Mouse (Mus musculus): Measurements from ENCODE around the gene Rtn1. TPM values are rescaled to one million over a fixed set of nuclear protein-coding genes. Genes with fewer than 3 reads are reported as not detected.

The Rtn1 gene
- total and polyA plus RNA-seq, 2 experiments, result 0.46 to 0.76 TPM

- TF ChIP-seq POLR2A (IDR thresholded peaks at IDR 0.05; ENCODE audit: extremely low read depth, insufficient read depth, low read length), result no peak
- TF ChIP-seq CTCF (IDR thresholded peaks at IDR 0.05; ENCODE audit: low read depth, low read length), result no peak
- Histone ChIP-seq H3K9ac (ENCODE audit: low read depth, low read length) (no peak overlapping the region), H3K36me3 (ENCODE audit: control insufficient read depth, insufficient read depth, low read length) (no peaks in the 10 kb centered on the region), H3K27me3 (ENCODE audit: control insufficient read depth, insufficient read depth, low read length) (no peaks in the 10 kb centered on the region; the same call in 1 of the 2 replicates), H3K4me3 (ENCODE audit: insufficient read depth, low read depth, low read length) (no peak overlapping the region), H3K4me1 (ENCODE audit: control insufficient read depth, insufficient read depth, low read length) (no peaks in the 10 kb centered on the region), H3K79me2 (ENCODE audit: control insufficient read depth, insufficient read depth, low read length) (no peaks in the 10 kb centered on the region), H3K27ac (replicated peaks; ENCODE audit: insufficient read depth, low read depth, low read length) (no peak overlapping the region)
- no peak for DNase-seq (ENCODE audit: extremely low read depth, low read depth, low spot score)
- 56% methylated on average over 3 of the region's 3 CpGs for WGBS
These were observed 42.1 kb downstream of the Rtn1 start for GRCm38 (mm10) chr12:72366763-72367162.

- 72% methylated on average over 2 of the region's 2 CpGs for WGBS
- H3K27ac ChIP-seq (replicated peaks; ENCODE audit: insufficient read depth, low read depth, low read length), result no peak overlapping the region
- TF ChIP-seq CTCF (IDR thresholded peaks at IDR 0.05; ENCODE audit: low read depth, low read length), result no peak
- no peak for TF ChIP-seq POLR2A (IDR thresholded peaks at IDR 0.05; ENCODE audit: extremely low read depth, insufficient read depth, low read length)
- no peak overlapping the region for H3K9ac ChIP-seq (ENCODE audit: low read depth, low read length)
- H3K27me3 ChIP-seq (ENCODE audit: control insufficient read depth, insufficient read depth, low read length), result no peaks in the 10 kb centered on the region; the same call in 1 of the 2 replicates
- no peaks in the 10 kb centered on the region for H3K4me1 ChIP-seq (ENCODE audit: control insufficient read depth, insufficient read depth, low read length)
- H3K36me3 ChIP-seq (ENCODE audit: control insufficient read depth, insufficient read depth, low read length), result no peaks in the 10 kb centered on the region
- H3K79me2 ChIP-seq (ENCODE audit: control insufficient read depth, insufficient read depth, low read length), result no peaks in the 10 kb centered on the region
- H3K4me3 ChIP-seq (ENCODE audit: insufficient read depth, low read depth, low read length), result no peak overlapping the region
- no peak for DNase-seq (ENCODE audit: extremely low read depth, low read depth, low spot score)
These were observed 42.8 kb downstream of the Rtn1 start for GRCm38 (mm10) chr12:72366104-72366437.

GRCm38 (mm10) chr12:72365231-72366103 is 43.4 kb downstream of the Rtn1 start:
- no peak for TF ChIP-seq POLR2A (IDR thresholded peaks at IDR 0.05; ENCODE audit: extremely low read depth, insufficient read depth, low read length)
- no peak for TF ChIP-seq CTCF (IDR thresholded peaks at IDR 0.05; ENCODE audit: low read depth, low read length)
- WGBS, result 68% methylated on average over 12 of the region's 12 CpGs
- H3K36me3 ChIP-seq (ENCODE audit: control insufficient read depth, insufficient read depth, low read length), result no peaks in the 10 kb centered on the region
- no peaks in the 10 kb centered on the region for H3K79me2 ChIP-seq (ENCODE audit: control insufficient read depth, insufficient read depth, low read length)
- H3K9ac ChIP-seq (ENCODE audit: low read depth, low read length), result no peak overlapping the region
- no peak overlapping the region for H3K27ac ChIP-seq (replicated peaks; ENCODE audit: insufficient read depth, low read depth, low read length)
- H3K4me3 ChIP-seq (ENCODE audit: insufficient read depth, low read depth, low read length), result no peak overlapping the region
- H3K27me3 ChIP-seq (ENCODE audit: control insufficient read depth, insufficient read depth, low read length), result no peaks in the 10 kb centered on the region; the same call in 1 of the 2 replicates
- no peak for DNase-seq (ENCODE audit: extremely low read depth, low read depth, low spot score)
- H3K4me1 ChIP-seq (ENCODE audit: control insufficient read depth, insufficient read depth, low read length), result no peaks in the 10 kb centered on the region

- Histone ChIP-seq H3K79me2 (ENCODE audit: control insufficient read depth, insufficient read depth, low read length) (no peaks in the 10 kb centered on the region), H3K27ac (replicated peaks; ENCODE audit: insufficient read depth, low read depth, low read length) (no peak overlapping the region), H3K27me3 (ENCODE audit: control insufficient read depth, insufficient read depth, low read length) (no peaks in the 10 kb centered on the region; the same call in 1 of the 2 replicates), H3K4me1 (ENCODE audit: control insufficient read depth, insufficient read depth, low read length) (no peaks in the 10 kb centered on the region), H3K4me3 (ENCODE audit: insufficient read depth, low read depth, low read length) (no peak overlapping the region), H3K36me3 (ENCODE audit: control insufficient read depth, insufficient read depth, low read length) (no peaks in the 10 kb centered on the region), H3K9ac (ENCODE audit: low read depth, low read length) (no peak overlapping the region)
- peak; percentile 4 for DNase-seq (ENCODE audit: extremely low read depth, low read depth, low spot score)
- TF ChIP-seq POLR2A (IDR thresholded peaks at IDR 0.05; ENCODE audit: extremely low read depth, insufficient read depth, low read length) (no peak), CTCF (IDR thresholded peaks at IDR 0.05; ENCODE audit: low read depth, low read length) (no peak)
- WGBS, result 90% methylated on average over 5 of the region's 5 CpGs
These were observed 44.3 kb downstream of the Rtn1 start for GRCm38 (mm10) chr12:72364543-72364942.

GRCm38 (mm10) chr12:72361701-72362354 is 47.0 kb downstream of the Rtn1 start:
- H3K4me3 ChIP-seq (ENCODE audit: insufficient read depth, low read depth, low read length), result no peak overlapping the region
- peak; percentile 31 for DNase-seq (ENCODE audit: extremely low read depth, low read depth, low spot score)
- no peaks in the 10 kb centered on the region for H3K4me1 ChIP-seq (ENCODE audit: control insufficient read depth, insufficient read depth, low read length)
- no peak overlapping the region for H3K27ac ChIP-seq (replicated peaks; ENCODE audit: insufficient read depth, low read depth, low read length)
- no peaks in the 10 kb centered on the region for H3K79me2 ChIP-seq (ENCODE audit: control insufficient read depth, insufficient read depth, low read length)
- H3K9ac ChIP-seq (ENCODE audit: low read depth, low read length), result no peak overlapping the region
- 69% methylated on average over 9 of the region's 9 CpGs for WGBS
- TF ChIP-seq POLR2A (IDR thresholded peaks at IDR 0.05; ENCODE audit: extremely low read depth, insufficient read depth, low read length) (no peak), CTCF (IDR thresholded peaks at IDR 0.05; ENCODE audit: low read depth, low read length) (no peak)
- H3K36me3 ChIP-seq (ENCODE audit: control insufficient read depth, insufficient read depth, low read length), result no peaks in the 10 kb centered on the region
- H3K27me3 ChIP-seq (ENCODE audit: control insufficient read depth, insufficient read depth, low read length), result no peaks in the 10 kb centered on the region; the same call in 1 of the 2 replicates

Data from liver, adult 2 months (tissue).